Mouse (Mus musculus) intestine, embryonic 16.5 days (tissue): Measurements from ENCODE around the gene Rapgef1. TPM values are rescaled to one million over a fixed set of nuclear protein-coding genes. Genes with fewer than 3 reads are reported as not detected.

Experiments
- ATAC-seq: fragments of 200-750 bp; cut with Nextera tagmentation; 2 replicates; pipeline ENCODE4 v1.8.0; 2017; ENCODE audit warnings: moderate TSS enrichment, moderate library complexity
- H3K27ac ChIP-seq: fragments of 300-500 bp; sonication (generic); 2 replicates; pipeline ENCODE4 v1.5.1; 2014; ENCODE audit warnings: mild to moderate bottlenecking, low read length
- H3K27me3 ChIP-seq: fragments of 300-500 bp; sonication (generic); replicated peaks from 2 replicates; pipeline ENCODE4 v1.6.1; 2014; ENCODE audit warnings: low read length, control low read depth, mixed read lengths; ENCODE audit not compliant: control insufficient read depth, insufficient read depth
- H3K36me3 ChIP-seq: fragments of 300-500 bp; sonication (generic); 2 replicates; pipeline ENCODE4 v1.6.1; 2014; ENCODE audit warnings: low read length, control low read depth; ENCODE audit not compliant: control insufficient read depth, insufficient read depth
- H3K4me1 ChIP-seq: fragments of 300-500 bp; sonication (generic); 2 replicates; pipeline ENCODE4 v1.6.1; 2014; ENCODE audit warnings: low read length, control low read depth, mixed read lengths; ENCODE audit not compliant: control insufficient read depth, insufficient read depth
- H3K4me2 ChIP-seq: fragments of 300-500 bp; sonication (generic); 2 replicates; pipeline ENCODE4 v1.6.1; 2014; ENCODE audit warnings: low read depth, low read length, control low read depth
- H3K4me3 ChIP-seq: fragments of 300-500 bp; sonication (generic); 2 replicates; pipeline ENCODE4 v1.5.1; 2014; ENCODE audit warnings: mild to moderate bottlenecking, low read length
- H3K9ac ChIP-seq: fragments of 300-500 bp; sonication (generic); 2 replicates; pipeline ENCODE4 v1.6.1; 2014; ENCODE audit warnings: low read depth, low read length
- H3K9me3 ChIP-seq: fragments of 300-500 bp; sonication (generic); 2 replicates; pipeline ENCODE4 v1.6.1; 2016; ENCODE audit warnings: low read length, control low read depth; ENCODE audit not compliant: control insufficient read depth
- WGBS: fragments of 180-500 bp; shearing (Covaris S2); extraction: QIAGEN DNeasy Blood & Tissue Kit; methylation state at CpG from one replicate; pipeline ENCODE4 v1.1.7; 2014; 5-methylcytosine and 5-hydroxymethylcytosine counted together
- polyA plus RNA-seq: library from polyadenylated mRNA; unstranded; fragments of >200 nt; fragmentation: Nextera tagmentation; extraction: Ambion mirVana; gene quantifications from 2 replicates; pipeline ENCODE4 v1.2.1, GENCODE M21; 2015

Rapgef1 gene
- polyA plus RNA-seq, 1 experiment from 2014 or later = 8.1 TPM

GRCm38 (mm10) chr2:29666589-29666988 lies 47.1 kb downstream of the Rapgef1 start:
- Histone ChIP-seq H3K9me3 (no peaks in the 10 kb centered on the region), H3K4me1 (peaks cover 59% of the 10 kb centered on the region), H3K9ac (no peak overlapping the region), H3K4me2 (no peak overlapping the region), H3K36me3 (no peaks in the 10 kb centered on the region), H3K4me3 (no peak overlapping the region), H3K27me3 (no peaks in the 10 kb centered on the region), H3K27ac (no peak overlapping the region)
- ATAC-seq = 0 out of 2 replicates have a peak, but pooled peaks have one; percentile 35
- whole genome bisulfite sequencing = 14% methylated on average over 7 of the region's 7 CpGs

- Histone ChIP-seq H3K4me3 (no peak overlapping the region), H3K9ac (no peak overlapping the region), H3K27me3 (no peaks in the 10 kb centered on the region), H3K4me1 (peaks cover 56% of the 10 kb centered on the region), H3K36me3 (no peaks in the 10 kb centered on the region), H3K27ac (no peak overlapping the region), H3K9me3 (no peaks in the 10 kb centered on the region), H3K4me2 (no peak overlapping the region)
- WGBS = 75% methylated on average over 4 of the region's 4 CpGs
- no peak for ATAC-seq
Observed at GRCm38 (mm10) chr2:29667109-29667508, 47.6 kb downstream of the Rapgef1 start.

GRCm38 (mm10) chr2:29668011-29668691 lies 48.6 kb downstream of the Rapgef1 start:
- H3K9ac ChIP-seq = no peak overlapping the region
- no peaks in the 10 kb centered on the region for H3K9me3 ChIP-seq
- WGBS = 64% methylated on average over 7 of the region's 7 CpGs
- H3K4me2 ChIP-seq = no peak overlapping the region
- no peak for ATAC-seq
- H3K27me3 ChIP-seq = no peaks in the 10 kb centered on the region
- peaks cover 46% of the 10 kb centered on the region for H3K4me1 ChIP-seq
- no peak overlapping the region for H3K4me3 ChIP-seq
- H3K36me3 ChIP-seq = no peaks in the 10 kb centered on the region
- H3K27ac ChIP-seq = no peak overlapping the region

GRCm38 (mm10) chr2:29668963-29669362 lies 49.4 kb downstream of the Rapgef1 start:
- Histone ChIP-seq H3K4me3 (no peak overlapping the region), H3K27ac (no peak overlapping the region), H3K4me1 (peaks cover 41% of the 10 kb centered on the region), H3K36me3 (no peaks in the 10 kb centered on the region), H3K27me3 (no peaks in the 10 kb centered on the region), H3K4me2 (no peak overlapping the region), H3K9me3 (no peaks in the 10 kb centered on the region), H3K9ac (no peak overlapping the region)
- ATAC-seq = no peak
- WGBS = 90% methylated on average over 4 of the region's 4 CpGs

GRCm38 (mm10) chr2:29669711-29670110 lies 50.2 kb downstream of the Rapgef1 start:
- no peak for ATAC-seq
- no peak overlapping the region for H3K4me3 ChIP-seq
- no peak overlapping the region for H3K4me2 ChIP-seq
- H3K27ac ChIP-seq = 0 out of 2 replicates have a peak overlapping the region, but pooled peaks have one; percentile 30
- H3K36me3 ChIP-seq = no peaks in the 10 kb centered on the region
- no peaks in the 10 kb centered on the region for H3K27me3 ChIP-seq
- no peak overlapping the region for H3K9ac ChIP-seq
- H3K4me1 ChIP-seq = peaks cover 43% of the 10 kb centered on the region
- no peaks in the 10 kb centered on the region for H3K9me3 ChIP-seq

- Histone ChIP-seq H3K27me3 (no peaks in the 10 kb centered on the region), H3K36me3 (no peaks in the 10 kb centered on the region), H3K4me1 (peaks cover 43% of the 10 kb centered on the region), H3K9ac (no peak overlapping the region), H3K9me3 (no peaks in the 10 kb centered on the region), H3K27ac (peak overlapping the region; percentile 24; the same call in 1 of the 2 replicates), H3K4me2 (peak overlapping the region; percentile 1; the same call in 1 of the 2 replicates), H3K4me3 (no peak overlapping the region)
- ATAC-seq = no peak
- WGBS = 34% methylated on average over 9 of the region's 9 CpGs
Observed at GRCm38 (mm10) chr2:29670231-29670991, 50.9 kb downstream of the Rapgef1 start.

- WGBS = 71% methylated on average over 4 of the region's 4 CpGs
- Histone ChIP-seq H3K27ac (no peak overlapping the region), H3K4me1 (peaks cover 41% of the 10 kb centered on the region), H3K4me3 (no peak overlapping the region), H3K36me3 (no peaks in the 10 kb centered on the region), H3K27me3 (no peaks in the 10 kb centered on the region), H3K9ac (no peak overlapping the region), H3K9me3 (no peaks in the 10 kb centered on the region), H3K4me2 (no peak overlapping the region)
- ATAC-seq = no peak
Observed at GRCm38 (mm10) chr2:29671374-29671773, 51.9 kb downstream of the Rapgef1 start.

- H3K36me3 ChIP-seq = no peaks in the 10 kb centered on the region
- no peak overlapping the region for H3K4me3 ChIP-seq
- peaks cover 39% of the 10 kb centered on the region for H3K4me1 ChIP-seq
- H3K27ac ChIP-seq = no peak overlapping the region
- no peak overlapping the region for H3K4me2 ChIP-seq
- H3K27me3 ChIP-seq = no peaks in the 10 kb centered on the region
- H3K9ac ChIP-seq = no peak overlapping the region
- no peak for ATAC-seq
- WGBS = 80% methylated on average over 3 of the region's 3 CpGs
- no peaks in the 10 kb centered on the region for H3K9me3 ChIP-seq
Observed at GRCm38 (mm10) chr2:29671856-29672255, 52.3 kb downstream of the Rapgef1 start.

GRCm38 (mm10) chr2:29672746-29673536 lies 53.4 kb downstream of the Rapgef1 start:
- Histone ChIP-seq H3K4me1 (peaks cover 36% of the 10 kb centered on the region), H3K9ac (no peak overlapping the region), H3K27me3 (no peaks in the 10 kb centered on the region), H3K36me3 (no peaks in the 10 kb centered on the region), H3K27ac (no peak overlapping the region), H3K4me3 (no peak overlapping the region), H3K4me2 (no peak overlapping the region), H3K9me3 (no peaks in the 10 kb centered on the region)
- WGBS = 82% methylated on average over 7 of the region's 7 CpGs
- no peak for ATAC-seq
